Mouse (Mus musculus): ENCODE data around the gene Nkg7.

DNA sequence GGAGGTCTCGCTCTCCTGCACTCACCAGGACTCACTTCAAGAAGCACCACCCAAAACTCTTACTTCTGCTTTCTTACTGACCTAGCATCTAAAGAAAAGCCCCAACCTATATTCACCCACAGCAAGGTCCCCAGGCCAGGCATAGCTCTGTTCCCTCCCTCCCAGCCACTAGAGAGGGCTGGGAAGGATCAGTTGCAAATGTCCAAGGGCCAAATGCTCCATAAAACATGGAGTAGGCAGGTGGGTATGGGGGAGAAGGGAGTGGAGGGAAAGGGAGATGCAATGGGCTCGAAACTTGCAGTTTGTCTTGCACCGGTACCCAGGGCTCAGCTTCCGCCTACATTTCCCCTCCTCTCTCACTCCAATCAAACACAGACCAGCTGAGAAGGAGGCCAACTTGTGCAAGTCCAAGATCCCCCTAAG, 28.7 kb upstream of the Nkg7 start, which contains the start of gene Siglecg:
- TF ChIP-seq CTCF (IDR thresholded peaks at IDR 0.05; ENCODE audit: control insufficient read depth, insufficient read depth, low read length), result no peak
- no peak for TF ChIP-seq POLR2A (IDR thresholded peaks at IDR 0.05; ENCODE audit: borderline replicate concordance, control insufficient read depth, low read depth, low read length)
